Mouse (Mus musculus): ENCODE results near the gene Fbxl17. TPM values are rescaled to one million over a fixed set of nuclear protein-coding genes. Genes with fewer than 3 reads are reported as not detected.

Fbxl17 gene
- total and polyA plus RNA-seq, 3 experiments, result 7.8 to 25.9 (median 25.5) TPM

- Histone ChIP-seq H3K4me3 (no peak overlapping the region), H3K36me3 (ENCODE audit: control insufficient read depth, insufficient read depth, low read length) (peaks cover 4% of the 10 kb centered on the region; the same call in 1 of the 2 replicates), H3K4me1 (ENCODE audit: control insufficient read depth, insufficient read depth, low read length) (peaks cover 5% of the 10 kb centered on the region), H3K79me2 (replicated peaks; ENCODE audit: control insufficient read depth, insufficient read depth, low read length) (no peaks in the 10 kb centered on the region), H3K27ac (no peak overlapping the region), H3K9ac (ENCODE audit: low read depth, low read length) (no peak overlapping the region), H3K27me3 (ENCODE audit: control insufficient read depth, insufficient read depth, low read length) (no peaks in the 10 kb centered on the region)
- no peak for DNase-seq
- intact Hi-C loops (cut with DNase I), result no loop called here
- TF ChIP-seq CTCF (IDR thresholded peaks at IDR 0.05), result no peak
- TF ChIP-seq POLR2A (IDR thresholded peaks at IDR 0.05; ENCODE audit: insufficient read depth, low read depth, low read length), result no peak
- TF ChIP-seq EP300 (IDR thresholded peaks at IDR 0.05; ENCODE audit: insufficient read depth, low read depth, low read length), result no peak
- 78% methylated on average over 3 of the region's 3 CpGs for WGBS
Measured at GRCm38 (mm10) chr17:63086526-63086925, 413.3 kb downstream of the Fbxl17 start.

GRCm38 (mm10) chr17:63085227-63085626, 414.6 kb downstream of the Fbxl17 start:
- Histone ChIP-seq H3K27me3 (ENCODE audit: control insufficient read depth, insufficient read depth, low read length) (no peaks in the 10 kb centered on the region), H3K4me3 (no peak overlapping the region), H3K27ac (no peak overlapping the region), H3K9ac (ENCODE audit: low read depth, low read length) (no peak overlapping the region), H3K4me1 (ENCODE audit: control insufficient read depth, insufficient read depth, low read length) (peaks cover 6% of the 10 kb centered on the region), H3K36me3 (ENCODE audit: control insufficient read depth, insufficient read depth, low read length) (peaks cover 4% of the 10 kb centered on the region; the same call in 1 of the 2 replicates), H3K79me2 (replicated peaks; ENCODE audit: control insufficient read depth, insufficient read depth, low read length) (no peaks in the 10 kb centered on the region)
- intact Hi-C loops (cut with DNase I), result no loop called here
- WGBS, result 90% methylated on average over 6 of the region's 6 CpGs
- no peak for TF ChIP-seq EP300 (IDR thresholded peaks at IDR 0.05; ENCODE audit: insufficient read depth, low read depth, low read length)
- TF ChIP-seq POLR2A (IDR thresholded peaks at IDR 0.05; ENCODE audit: insufficient read depth, low read depth, low read length), result no peak
- TF ChIP-seq CTCF (IDR thresholded peaks at IDR 0.05), result no peak
- no peak for DNase-seq

GRCm38 (mm10) chr17:63079087-63079486, 420.7 kb downstream of the Fbxl17 start:
- Histone ChIP-seq H3K9ac (ENCODE audit: low read depth, low read length) (no peak overlapping the region), H3K36me3 (ENCODE audit: control insufficient read depth, insufficient read depth, low read length) (peaks cover 2% of the 10 kb centered on the region; the same call in 1 of the 2 replicates), H3K4me1 (ENCODE audit: control insufficient read depth, insufficient read depth, low read length) (peaks cover 3% of the 10 kb centered on the region), H3K27me3 (ENCODE audit: control insufficient read depth, insufficient read depth, low read length) (no peaks in the 10 kb centered on the region), H3K4me3 (no peak overlapping the region), H3K79me2 (replicated peaks; ENCODE audit: control insufficient read depth, insufficient read depth, low read length) (no peaks in the 10 kb centered on the region), H3K27ac (no peak overlapping the region)
- no peak for DNase-seq
- 85% methylated on average over 5 of the region's 5 CpGs for WGBS
- intact Hi-C loops (cut with DNase I), result no loop called here
- TF ChIP-seq POLR2A (IDR thresholded peaks at IDR 0.05; ENCODE audit: insufficient read depth, low read depth, low read length) (no peak), EP300 (IDR thresholded peaks at IDR 0.05; ENCODE audit: insufficient read depth, low read depth, low read length) (no peak), CTCF (IDR thresholded peaks at IDR 0.05) (no peak)

- DNase-seq, result no peak
- Histone ChIP-seq H3K27ac (no peak overlapping the region), H3K27me3 (ENCODE audit: control insufficient read depth, insufficient read depth, low read length) (no peaks in the 10 kb centered on the region), H3K79me2 (replicated peaks; ENCODE audit: control insufficient read depth, insufficient read depth, low read length) (no peaks in the 10 kb centered on the region), H3K36me3 (ENCODE audit: control insufficient read depth, insufficient read depth, low read length) (peaks cover 2% of the 10 kb centered on the region; the same call in 1 of the 2 replicates), H3K4me1 (ENCODE audit: control insufficient read depth, insufficient read depth, low read length) (peaks cover 3% of the 10 kb centered on the region), H3K9ac (ENCODE audit: low read depth, low read length) (no peak overlapping the region), H3K4me3 (no peak overlapping the region)
- intact Hi-C loops (cut with DNase I), result no loop called here
- no peak for TF ChIP-seq POLR2A (IDR thresholded peaks at IDR 0.05; ENCODE audit: insufficient read depth, low read depth, low read length)
- no peak for TF ChIP-seq CTCF (IDR thresholded peaks at IDR 0.05)
- no peak for TF ChIP-seq EP300 (IDR thresholded peaks at IDR 0.05; ENCODE audit: insufficient read depth, low read depth, low read length)
- 73% methylated on average over 5 of the region's 5 CpGs for WGBS
Measured at GRCm38 (mm10) chr17:63077509-63077908, 422.3 kb downstream of the Fbxl17 start.

GRCm38 (mm10) chr17:63076661-63077060, 423.2 kb downstream of the Fbxl17 start:
- DNase-seq, result no peak
- Histone ChIP-seq H3K4me3 (no peak overlapping the region), H3K36me3 (ENCODE audit: control insufficient read depth, insufficient read depth, low read length) (no peaks in the 10 kb centered on the region), H3K79me2 (replicated peaks; ENCODE audit: control insufficient read depth, insufficient read depth, low read length) (no peaks in the 10 kb centered on the region), H3K4me1 (ENCODE audit: control insufficient read depth, insufficient read depth, low read length) (peaks cover 2% of the 10 kb centered on the region), H3K27ac (no peak overlapping the region), H3K9ac (ENCODE audit: low read depth, low read length) (no peak overlapping the region), H3K27me3 (ENCODE audit: control insufficient read depth, insufficient read depth, low read length) (no peaks in the 10 kb centered on the region)
- intact Hi-C loops (cut with DNase I), result no loop called here
- TF ChIP-seq POLR2A (IDR thresholded peaks at IDR 0.05; ENCODE audit: insufficient read depth, low read depth, low read length) (no peak), CTCF (IDR thresholded peaks at IDR 0.05) (no peak), EP300 (IDR thresholded peaks at IDR 0.05; ENCODE audit: insufficient read depth, low read depth, low read length) (no peak)
- WGBS, result 89% methylated on average over 8 of the region's 8 CpGs

GRCm38 (mm10) chr17:63076037-63076426, 423.8 kb downstream of the Fbxl17 start:
- H3K36me3 ChIP-seq (ENCODE audit: control insufficient read depth, insufficient read depth, low read length), result no peaks in the 10 kb centered on the region
- intact Hi-C loops (cut with DNase I), result no loop called here
- H3K27ac ChIP-seq, result no peak overlapping the region
- H3K9ac ChIP-seq (ENCODE audit: low read depth, low read length), result no peak overlapping the region
- no peaks in the 10 kb centered on the region for H3K27me3 ChIP-seq (ENCODE audit: control insufficient read depth, insufficient read depth, low read length)
- WGBS, result 90% methylated on average over 8 of the region's 8 CpGs
- H3K79me2 ChIP-seq (replicated peaks; ENCODE audit: control insufficient read depth, insufficient read depth, low read length), result no peaks in the 10 kb centered on the region
- no peak overlapping the region for H3K4me3 ChIP-seq
- no peak for DNase-seq
- peaks cover 3% of the 10 kb centered on the region; the same call in 1 of the 2 replicates for H3K4me1 ChIP-seq (ENCODE audit: control insufficient read depth, insufficient read depth, low read length)
- TF ChIP-seq POLR2A (IDR thresholded peaks at IDR 0.05; ENCODE audit: insufficient read depth, low read depth, low read length) (no peak), EP300 (IDR thresholded peaks at IDR 0.05; ENCODE audit: insufficient read depth, low read depth, low read length) (no peak), CTCF (IDR thresholded peaks at IDR 0.05) (no peak)
